Mouse (Mus musculus): ENCODE data around the gene Stoml2.

GRCm38 (mm10) chr4:43060286-43060685, 28.8 kb upstream of the Stoml2 start:
- TF ChIP-seq CTCF (IDR thresholded peaks at IDR 0.05 in 2 of 3, conservative IDR thresholded peaks at IDR 0.05 in 1 of 3; ENCODE audit: control insufficient read depth in 1 of 3, insufficient read depth in 1 of 3, low read depth in 2 of 3, low read length in 3 of 3, poor library complexity in 1 of 3, severe bottlenecking in 1 of 3) (no peak), HCFC1 (IDR thresholded peaks at IDR 0.05; ENCODE audit: low read depth, low read length) (no peak), EP300 (IDR thresholded peaks at IDR 0.05; ENCODE audit: low read depth in 1 of 2, low read length in 2 of 2) (no peak), MXI1 (IDR thresholded peaks at IDR 0.05; ENCODE audit: low read depth, low read length) (no peak), MAFK (IDR thresholded peaks at IDR 0.05; ENCODE audit: borderline replicate concordance, low read depth, low read length) (no peak), ELF1 (IDR thresholded peaks at IDR 0.05; ENCODE audit: low read depth, low read length) (no peak), POLR2A (IDR thresholded peaks at IDR 0.05; ENCODE audit: control insufficient read depth in 1 of 2, insufficient read depth in 1 of 2, low read depth in 1 of 2, low read length in 2 of 2, poor library complexity in 1 of 2) (no peak), POLR2AphosphoS2 (IDR thresholded peaks at IDR 0.05; ENCODE audit: low read length) (no peak), KAT2A (conservative IDR thresholded peaks at IDR 0.05; ENCODE audit: low read depth, low read length) (no peak), POLR2AphosphoS5 (IDR thresholded peaks at IDR 0.05; ENCODE audit: borderline replicate concordance, low read depth, low read length) (no peak), ZNF384 (IDR thresholded peaks at IDR 0.05; ENCODE audit: low read depth, low read length) (no peak), MYB (IDR thresholded peaks at IDR 0.05; ENCODE audit: low read depth, low read length) (no peak)

Measured in MEL (cell line).